Mouse (Mus musculus) frontal cortex, postnatal 36 days (tissue): Measurements from ENCODE around the gene Tle4.
"Not testable (repeated sequence)": the region's sequence is repeated elsewhere in the genome, so short reads cannot be mapped to it uniquely, and the experiment has no call there.

Experiments
- DNase-seq, 2 experiments: peaks; one replicate each; pipeline ENCODE4 v3.0.0; 2022; ENCODE audit warnings: low spot score in 2 of 2

The Tle4 gene

GRCm38 (mm10) chr19:14597917-14598689 lies at the start of gene Tle4:
TSS of gene Tle4 (minus strand) at chr19:14598051.
- DNase-seq, result peak; percentile 100

GRCm38 (mm10) chr19:14645666-14646065 lies 47.8 kb upstream of the Tle4 start:
- no peak for DNase-seq

GRCm38 (mm10) chr19:14644756-14645155 lies 46.9 kb upstream of the Tle4 start:
- DNase-seq, result no peak

DNA sequence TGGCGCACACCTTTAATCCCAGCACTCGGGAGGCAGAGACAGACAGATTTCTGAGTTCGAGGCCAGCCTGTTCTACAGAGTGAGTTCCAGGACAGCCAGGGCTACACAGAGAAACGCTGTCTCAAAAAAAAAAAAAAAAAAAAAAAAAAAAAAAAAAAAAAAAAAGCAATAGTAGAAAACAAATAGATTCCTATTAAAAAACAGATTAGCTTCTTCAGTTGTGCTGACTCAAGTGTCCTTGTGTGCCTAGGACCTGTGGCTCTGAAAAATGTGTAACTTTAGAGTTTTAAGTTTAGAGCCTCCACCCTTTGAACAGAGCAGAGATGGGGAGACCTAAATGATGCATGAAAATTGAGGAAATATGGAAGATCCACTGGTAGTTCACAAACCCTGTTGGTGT lies 45.2 kb upstream of the Tle4 start:
- not testable (repeated sequence) for DNase-seq

- DNase-seq, result no peak
These were observed 44.8 kb upstream of the Tle4 start for GRCm38 (mm10) chr19:14642663-14643062.

DNA sequence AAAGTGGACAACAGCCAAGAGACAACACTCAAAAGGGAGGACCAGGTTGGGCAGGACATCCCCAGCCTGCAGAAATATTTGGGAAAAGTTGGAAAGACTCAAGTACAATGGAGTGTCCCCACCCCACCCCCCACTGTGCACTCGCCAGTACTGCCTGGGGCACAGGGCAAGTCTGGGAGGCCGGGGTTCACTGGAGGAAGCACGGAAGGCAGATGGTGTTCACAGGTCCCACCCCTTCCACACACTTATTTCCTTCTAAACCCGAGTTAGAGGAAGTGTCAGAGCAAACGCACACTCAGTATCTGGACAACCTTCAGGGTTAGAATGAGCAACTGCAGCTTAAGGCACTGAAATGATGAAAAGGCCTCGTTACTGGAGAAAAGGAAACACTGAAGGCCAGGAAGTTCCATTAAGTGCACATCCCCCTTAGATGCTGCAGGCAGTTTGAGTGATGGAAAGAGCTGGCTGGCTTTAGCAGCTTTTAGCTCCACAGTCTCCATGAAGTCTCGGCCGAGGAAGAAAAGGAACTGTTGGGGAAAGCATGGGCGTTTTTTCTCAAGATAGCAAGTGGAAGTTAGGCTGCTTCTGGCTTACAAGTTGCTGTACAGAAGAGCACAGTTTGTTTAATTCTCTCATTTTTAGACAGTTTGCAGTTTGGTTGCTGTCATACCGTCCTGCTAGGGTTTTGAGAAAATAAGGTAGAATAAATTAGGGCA lies 37.5 kb upstream of the Tle4 start:
- DNase-seq, result peak; percentile 5 to 9

DNA sequence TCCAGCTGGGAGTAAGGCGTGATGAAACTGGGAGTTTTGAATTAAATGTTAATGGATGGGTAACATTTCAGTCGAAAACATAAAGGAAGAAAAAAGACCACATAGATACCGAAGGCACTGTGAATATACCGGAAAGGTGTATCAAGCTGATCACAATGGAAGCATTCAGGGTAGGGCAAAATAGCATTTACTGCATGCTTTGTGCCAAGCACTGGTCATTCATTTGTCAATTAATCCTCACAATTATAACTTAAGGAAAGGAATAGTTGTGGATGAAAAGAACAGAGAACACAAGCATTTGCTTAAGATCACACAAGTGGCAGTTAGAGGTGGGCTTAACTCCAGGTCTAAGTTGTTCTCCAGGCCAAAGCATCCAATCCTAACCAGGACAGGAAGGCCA lies 25.5 kb upstream of the Tle4 start:
- no peak for DNase-seq

GRCm38 (mm10) chr19:14620534-14620933 lies 22.7 kb upstream of the Tle4 start:
- peak; percentile 26 to 70 for DNase-seq

- no peak for DNase-seq
These were observed 22.0 kb upstream of the Tle4 start for GRCm38 (mm10) chr19:14619814-14620213.

GRCm38 (mm10) chr19:14614816-14615215 lies 17.0 kb upstream of the Tle4 start:
- no peak for DNase-seq

- no peak for DNase-seq
These were observed 12.9 kb upstream of the Tle4 start for GRCm38 (mm10) chr19:14610542-14611317.

- no peak for DNase-seq
These were observed 3.0 kb upstream of the Tle4 start for GRCm38 (mm10) chr19:14600841-14601240.

- no peak for DNase-seq
These were observed 2.5 kb upstream of the Tle4 start for GRCm38 (mm10) chr19:14600354-14600753.

GRCm38 (mm10) chr19:14599851-14600251 lies 2.0 kb upstream of the Tle4 start:
- no peak for DNase-seq

DNA sequence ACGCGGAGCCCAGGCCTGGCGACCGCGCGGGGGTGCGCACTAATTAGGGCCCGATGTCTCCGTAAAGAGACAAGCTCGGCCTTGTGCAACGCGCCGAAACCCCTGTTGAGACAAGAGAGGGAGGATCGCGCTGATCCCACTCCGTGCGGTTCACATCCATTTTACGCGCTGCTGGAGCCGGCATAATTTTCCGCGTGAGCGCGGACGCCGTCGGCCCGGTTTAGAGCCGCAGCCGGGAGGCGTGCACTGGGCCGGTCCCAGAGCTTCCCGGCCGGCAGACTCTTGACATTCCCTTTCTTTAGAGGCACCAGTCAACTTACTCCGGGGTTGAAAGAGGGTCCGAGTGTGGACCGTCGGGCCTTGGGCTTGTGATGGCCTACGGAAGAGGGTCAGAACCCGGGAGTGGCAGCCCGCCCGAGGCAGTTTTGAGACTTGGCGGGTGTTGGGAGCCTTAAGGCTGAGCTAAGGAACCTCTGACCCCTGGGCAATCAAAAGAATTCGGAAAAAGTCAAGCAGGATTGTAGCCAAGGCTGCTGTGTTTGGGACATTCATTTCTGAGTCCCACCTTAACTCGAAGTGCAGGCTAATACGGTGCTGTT lies 938 bp upstream of the Tle4 start:
- no peak for DNase-seq

- peak; percentile 34 to 51 for DNase-seq
These were observed 622 bp downstream of the Tle4 start for GRCm38 (mm10) chr19:14596941-14597916.

- DNase-seq, result no peak
These were observed 1.4 kb downstream of the Tle4 start for GRCm38 (mm10) chr19:14596358-14596940.

- peak in 1 of 2 experiments; percentile 40 for DNase-seq
These were observed 2.4 kb downstream of the Tle4 start for GRCm38 (mm10) chr19:14595390-14595997.

DNA sequence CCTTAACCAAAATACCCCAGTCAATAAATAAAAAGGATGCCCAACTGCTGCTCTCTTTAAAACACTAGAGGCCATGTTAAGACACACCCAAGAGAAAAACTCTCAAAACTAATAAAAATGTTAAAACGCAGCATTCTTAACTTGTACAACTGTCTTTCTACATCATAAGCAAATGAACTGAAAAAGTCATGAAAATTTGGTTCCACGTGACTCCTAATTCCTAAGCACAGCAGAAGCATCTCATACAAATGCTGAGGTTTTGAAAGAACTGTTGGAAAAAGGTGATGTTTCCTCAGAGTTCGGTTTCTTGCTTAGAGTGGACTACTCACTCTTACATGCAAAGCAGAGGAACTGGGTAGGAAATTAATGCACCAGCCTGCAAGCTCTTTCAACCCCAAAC lies 3.3 kb downstream of the Tle4 start:
- no peak for DNase-seq
